Mouse (Mus musculus) kidney, embryonic 16.5 days (tissue): ENCODE measurements around the gene Synpo2l. TPM values are rescaled to one million over a fixed set of nuclear protein-coding genes. Genes with fewer than 3 reads are reported as not detected.

Experiments
- ATAC-seq: fragments of 200-750 bp; cut with Nextera tagmentation; 2 replicates; pipeline ENCODE4 v1.8.0; 2017; ENCODE audit warnings: moderate TSS enrichment; ENCODE audit not compliant: low FRiP score, low TSS enrichment
- H3K27ac ChIP-seq: fragments of 300-500 bp; sonication (generic); 2 replicates; pipeline ENCODE4 v1.5.1; 2014; ENCODE audit warnings: low read length
- H3K27me3 ChIP-seq: fragments of 300-500 bp; sonication (generic); 2 replicates; pipeline ENCODE4 v1.6.1; 2014; ENCODE audit warnings: low read length, control low read depth, mixed read lengths; ENCODE audit not compliant: insufficient read depth
- H3K36me3 ChIP-seq: fragments of 300-500 bp; sonication (generic); 2 replicates; pipeline ENCODE4 v1.6.1; 2014; ENCODE audit warnings: low read length, control low read depth, mixed read lengths; ENCODE audit not compliant: insufficient read depth
- H3K4me1 ChIP-seq: fragments of 300-500 bp; sonication (generic); 2 replicates; pipeline ENCODE4 v1.6.1; 2014; ENCODE audit warnings: low read length, control low read depth, mixed read lengths; ENCODE audit not compliant: insufficient read depth
- H3K4me2 ChIP-seq: fragments of 300-500 bp; sonication (generic); replicated peaks from 2 replicates; pipeline ENCODE4 v1.6.1; 2014; ENCODE audit warnings: low read depth, low read length
- H3K4me3 ChIP-seq: fragments of 300-500 bp; sonication (generic); 2 replicates; pipeline ENCODE4 v1.5.1; 2014; ENCODE audit warnings: mild to moderate bottlenecking, low read length
- H3K9ac ChIP-seq: fragments of 300-500 bp; sonication (generic); replicated peaks from 2 replicates; pipeline ENCODE4 v1.6.1; 2014; ENCODE audit warnings: low read length
- H3K9me3 ChIP-seq: fragments of 300-500 bp; sonication (generic); 2 replicates; pipeline ENCODE4 v1.6.1; 2016; ENCODE audit warnings: low read length, control low read depth
- WGBS: fragments of 180-500 bp; shearing (Covaris S2); extraction: QIAGEN DNeasy Blood & Tissue Kit; methylation state at CpG from one replicate; pipeline ENCODE4 v1.1.7; 2014; 5-methylcytosine and 5-hydroxymethylcytosine counted together
- polyA plus RNA-seq: library from polyadenylated mRNA; unstranded; fragments of >200 nt; fragmentation: Nextera tagmentation; extraction: Ambion mirVana; gene quantifications from 2 replicates; pipeline ENCODE4 v1.2.1, GENCODE M21; 2015

Synpo2l gene
- polyA plus RNA-seq, 1 experiment from 2014 or later = 1.2 TPM

GRCm38 (mm10) chr14:20635546-20635945 lies 32.6 kb downstream of the Synpo2l start:
- 91% methylated on average over 2 of the region's 2 CpGs for WGBS
- H3K36me3 ChIP-seq = no peaks in the 10 kb centered on the region
- H3K9me3 ChIP-seq = no peaks in the 10 kb centered on the region
- no peaks in the 10 kb centered on the region for H3K27me3 ChIP-seq
- no peak overlapping the region for H3K27ac ChIP-seq
- peaks cover 3% of the 10 kb centered on the region; the same call in 1 of the 2 replicates for H3K4me1 ChIP-seq
- no peak overlapping the region for H3K9ac ChIP-seq
- no peak overlapping the region for H3K4me2 ChIP-seq
- no peak overlapping the region for H3K4me3 ChIP-seq
- ATAC-seq = no peak

- Histone ChIP-seq H3K4me1 (no peaks in the 10 kb centered on the region), H3K9ac (no peak overlapping the region), H3K9me3 (no peaks in the 10 kb centered on the region), H3K4me2 (no peak overlapping the region), H3K36me3 (no peaks in the 10 kb centered on the region), H3K27ac (no peak overlapping the region), H3K4me3 (no peak overlapping the region), H3K27me3 (no peaks in the 10 kb centered on the region)
- WGBS = 42% methylated on average over 4 of the region's 4 CpGs
- no peak for ATAC-seq
These were observed 36.9 kb downstream of the Synpo2l start for GRCm38 (mm10) chr14:20631253-20631652.

- ATAC-seq = no peak
- Histone ChIP-seq H3K27ac (no peak overlapping the region), H3K9ac (no peak overlapping the region), H3K27me3 (no peaks in the 10 kb centered on the region), H3K9me3 (no peaks in the 10 kb centered on the region), H3K4me3 (no peak overlapping the region), H3K36me3 (no peaks in the 10 kb centered on the region), H3K4me1 (no peaks in the 10 kb centered on the region), H3K4me2 (no peak overlapping the region)
- 55% methylated on average over 3 of the region's 3 CpGs for WGBS
These were observed 41.2 kb downstream of the Synpo2l start for GRCm38 (mm10) chr14:20626971-20627370.

- H3K4me3 ChIP-seq = no peak overlapping the region
- H3K27me3 ChIP-seq = no peaks in the 10 kb centered on the region
- no peaks in the 10 kb centered on the region for H3K9me3 ChIP-seq
- no peaks in the 10 kb centered on the region for H3K4me1 ChIP-seq
- WGBS = 80% methylated on average over 2 of the region's 2 CpGs
- no peak overlapping the region for H3K27ac ChIP-seq
- no peak overlapping the region for H3K4me2 ChIP-seq
- ATAC-seq = no peak
- H3K36me3 ChIP-seq = no peaks in the 10 kb centered on the region
- H3K9ac ChIP-seq = no peak overlapping the region
These were observed 41.7 kb downstream of the Synpo2l start for GRCm38 (mm10) chr14:20626447-20626846.

- H3K27ac ChIP-seq = no peak overlapping the region
- H3K4me1 ChIP-seq = peaks cover 8% of the 10 kb centered on the region; the same call in 1 of the 2 replicates
- H3K36me3 ChIP-seq = 0 out of 2 replicates have a peak, but pooled peaks cover 3% of the 10 kb centered on the region
- H3K9me3 ChIP-seq = no peaks in the 10 kb centered on the region
- 93% methylated on average over 3 of the region's 3 CpGs for WGBS
- H3K4me3 ChIP-seq = no peak overlapping the region
- H3K4me2 ChIP-seq = no peak overlapping the region
- no peaks in the 10 kb centered on the region for H3K27me3 ChIP-seq
- no peak for ATAC-seq
- no peak overlapping the region for H3K9ac ChIP-seq
These were observed 45.2 kb downstream of the Synpo2l start for GRCm38 (mm10) chr14:20622907-20623306.

GRCm38 (mm10) chr14:20622412-20622811 lies 45.7 kb downstream of the Synpo2l start:
- 0 out of 2 replicates have a peak, but pooled peaks cover 3% of the 10 kb centered on the region for H3K36me3 ChIP-seq

GRCm38 (mm10) chr14:20621903-20622302 lies 46.3 kb downstream of the Synpo2l start:
- no peak overlapping the region for H3K27ac ChIP-seq
- 0 out of 2 replicates have a peak, but pooled peaks cover 3% of the 10 kb centered on the region for H3K36me3 ChIP-seq
- no peak for ATAC-seq
- H3K9ac ChIP-seq = no peak overlapping the region
- no peak overlapping the region for H3K4me2 ChIP-seq
- peaks cover 8% of the 10 kb centered on the region; the same call in 1 of the 2 replicates for H3K4me1 ChIP-seq
- no peak overlapping the region for H3K4me3 ChIP-seq
- 83% methylated on average over 2 of the region's 2 CpGs for WGBS
- no peaks in the 10 kb centered on the region for H3K9me3 ChIP-seq
- H3K27me3 ChIP-seq = no peaks in the 10 kb centered on the region

More at GRCm38 (mm10) chr14:20622412-20622811, 45.7 kb downstream of the Synpo2l start:
- Histone ChIP-seq H3K27ac (no peak overlapping the region), H3K4me2 (no peak overlapping the region), H3K9ac (no peak overlapping the region), H3K27me3 (no peaks in the 10 kb centered on the region), H3K4me1 (peaks cover 8% of the 10 kb centered on the region; the same call in 1 of the 2 replicates), H3K4me3 (no peak overlapping the region), H3K9me3 (no peaks in the 10 kb centered on the region)
- WGBS = 92% methylated on average over 2 of the region's 2 CpGs
- ATAC-seq = no peak

- no peak overlapping the region for H3K4me3 ChIP-seq
- 0 out of 2 replicates have a peak, but pooled peaks cover 3% of the 10 kb centered on the region for H3K36me3 ChIP-seq
- no peaks in the 10 kb centered on the region for H3K9me3 ChIP-seq
- no peak for ATAC-seq
- H3K4me1 ChIP-seq = peaks cover 8% of the 10 kb centered on the region; the same call in 1 of the 2 replicates
- no peaks in the 10 kb centered on the region for H3K27me3 ChIP-seq
- no peak overlapping the region for H3K9ac ChIP-seq
- no peak overlapping the region for H3K27ac ChIP-seq
- no peak overlapping the region for H3K4me2 ChIP-seq
These were observed 49.0 kb downstream of the Synpo2l start for GRCm38 (mm10) chr14:20619131-20619530.

GRCm38 (mm10) chr14:20618211-20618610 lies 49.9 kb downstream of the Synpo2l start:
- Histone ChIP-seq H3K9ac (no peak overlapping the region), H3K4me1 (peaks cover 8% of the 10 kb centered on the region; the same call in 1 of the 2 replicates)
- 59% methylated on average over 5 of the region's 5 CpGs for WGBS

GRCm38 (mm10) chr14:20616421-20616820 lies 51.7 kb downstream of the Synpo2l start:
- Histone ChIP-seq H3K27me3 (no peaks in the 10 kb centered on the region), H3K27ac (no peak overlapping the region), H3K9me3 (no peaks in the 10 kb centered on the region), H3K4me3 (no peak overlapping the region), H3K4me2 (no peak overlapping the region), H3K4me1 (peaks cover 8% of the 10 kb centered on the region; the same call in 1 of the 2 replicates), H3K36me3 (0 out of 2 replicates have a peak, but pooled peaks cover 3% of the 10 kb centered on the region), H3K9ac (no peak overlapping the region)
- no peak for ATAC-seq
- 17% methylated on average over 2 of the region's 2 CpGs for WGBS

More at GRCm38 (mm10) chr14:20618211-20618610, 49.9 kb downstream of the Synpo2l start:
- Histone ChIP-seq H3K27ac (no peak overlapping the region), H3K9me3 (no peaks in the 10 kb centered on the region), H3K36me3 (0 out of 2 replicates have a peak, but pooled peaks cover 3% of the 10 kb centered on the region), H3K27me3 (no peaks in the 10 kb centered on the region), H3K4me2 (no peak overlapping the region), H3K4me3 (no peak overlapping the region)
- ATAC-seq = no peak
